Comparison of ENCODE assay signal across 10 mouse cellular contexts in the genomic region with DNA sequence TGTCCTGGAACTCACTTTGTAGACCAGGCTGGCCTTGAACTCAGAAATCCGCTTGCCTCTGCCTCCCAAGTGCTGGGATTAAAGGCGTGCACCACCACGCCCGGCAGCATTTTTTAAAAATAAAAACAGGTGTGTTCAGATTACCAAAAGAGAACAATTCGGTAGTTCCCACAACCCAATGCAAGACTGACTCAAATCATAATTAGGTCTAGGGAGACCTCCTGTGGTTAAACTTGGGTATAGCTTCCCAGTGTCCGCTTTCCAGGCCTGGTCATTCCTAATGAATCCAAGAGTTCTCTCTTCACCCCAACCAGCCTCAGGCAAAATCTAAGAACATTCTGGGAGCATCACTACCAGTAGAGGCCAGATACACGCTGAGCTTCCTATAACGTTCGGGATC. TPM values are rescaled to one million over a fixed set of nuclear protein-coding genes. Genes with fewer than 3 reads are reported as not detected.
DNase-seq lines count a peak whose midpoint lies in the region; ATAC-seq and TF ChIP-seq lines count a peak whose summit lies in the region.
"Had no signal": no experiment of that assay in that cellular context is flagged by ENCODE, and none has a peak within 500 bp of the region (broad histone marks: within the 10 kb centered on the region; RNA-seq: fewer than 3 reads in every experiment).

No protein-coding gene starts in this region.

- peak; percentile 86 for ATAC-seq in megakaryocyte progenitor cell, adult 5-6 weeks (replicated peaks; ENCODE audit: poor library complexity)
- ATAC-seq in stomach, postnatal 0 days (ENCODE audit: low FRiP score, low TSS enrichment), result peak; percentile 65; the same call in 1 of the 2 replicates

- no peak for TF ChIP-seq EP300 in stomach, postnatal 0 days (optimal IDR thresholded peaks at IDR 0.05)

- DNase-seq in heart, adult 18-20 months, result peak; percentile 80 to 86
- DNase-seq in heart, embryonic 10.5 days (ENCODE audit: low spot score), result no peak
- peak; percentile 77 for DNase-seq in R1 (ENCODE audit: low read depth, low spot score)
- peak; percentile 92 for DNase-seq in embryo, embryonic 10.5 days (ENCODE audit: low spot score)
- DNase-seq in heart, postnatal 36 days, result peak; percentile 49 to 72
- peak; percentile 82 for DNase-seq in layer of hippocampus, adult 11-12 months (ENCODE audit: low spot score)
- DNase-seq in stomach, postnatal 0 days (ENCODE audit: low spot score), result peak; percentile 55

- H3K9me3 ChIP-seq in heart, embryonic 10.5 days, result no peaks in the 10 kb centered on the region
- H3K9me3 ChIP-seq in stomach, postnatal 0 days (ENCODE audit: control insufficient read depth, low read length), result no peaks in the 10 kb centered on the region
- H3K9me3 ChIP-seq: hindbrain, embryonic 15.5 days; neural tube, embryonic 13.5 days had no signal

- intact Hi-C loops in heart, postnatal 36 days (cut with DNase I), result loop anchor here (5.0 to 10.0 kb wide), 2 partner anchors 356 to 443 kb away; no protein-coding TSS in a partner anchor

- no peak overlapping the region for H3K27ac ChIP-seq in heart, embryonic 10.5 days
- no peak overlapping the region for H3K27ac ChIP-seq in stomach, postnatal 0 days (replicated peaks)
- H3K27ac ChIP-seq: hindbrain, embryonic 15.5 days; neural tube, embryonic 13.5 days had no signal

- H3K4me2 ChIP-seq in stomach, postnatal 0 days (replicated peaks; ENCODE audit: low read depth), result no peak overlapping the region
- H3K4me2 ChIP-seq: hindbrain, embryonic 15.5 days; neural tube, embryonic 13.5 days had no signal

- no peak overlapping the region for H3K9ac ChIP-seq in stomach, postnatal 0 days (ENCODE audit: low read length)
- H3K9ac ChIP-seq: hindbrain, embryonic 15.5 days; neural tube, embryonic 13.5 days had no signal

- H3K27me3 ChIP-seq in heart, embryonic 10.5 days (ENCODE audit: insufficient read depth, poor library complexity, severe bottlenecking), result no peaks in the 10 kb centered on the region
- no peaks in the 10 kb centered on the region for H3K27me3 ChIP-seq in stomach, postnatal 0 days (ENCODE audit: control insufficient read depth, insufficient read depth, low read length)
- H3K27me3 ChIP-seq: hindbrain, embryonic 15.5 days; neural tube, embryonic 13.5 days had no signal

- H3K4me1 ChIP-seq in heart, embryonic 10.5 days, result no peaks in the 10 kb centered on the region
- 0 out of 2 replicates have a peak, but pooled peaks cover 2% of the 10 kb centered on the region for H3K4me1 ChIP-seq in stomach, postnatal 0 days (replicated peaks; ENCODE audit: control insufficient read depth, insufficient read depth)

- TF ChIP-seq CTCF in stomach, postnatal 0 days (IDR thresholded peaks at IDR 0.05; ENCODE audit: low read depth), result peak; percentile 86

- no peak overlapping the region for H3K4me3 ChIP-seq in heart, embryonic 10.5 days
- H3K4me3 ChIP-seq in stomach, postnatal 0 days (ENCODE audit: low read depth, low read length), result no peak overlapping the region
- H3K4me3 ChIP-seq: hindbrain, embryonic 15.5 days; neural tube, embryonic 13.5 days had no signal

- H3K36me3 ChIP-seq in heart, embryonic 10.5 days, result no peaks in the 10 kb centered on the region
- H3K36me3 ChIP-seq in stomach, postnatal 0 days (ENCODE audit: control insufficient read depth, insufficient read depth, low read length), result no peaks in the 10 kb centered on the region
- H3K36me3 ChIP-seq: hindbrain, embryonic 15.5 days; neural tube, embryonic 13.5 days had no signal

- WGBS in heart, embryonic 10.5 days, result 19% methylated on average over 9 of the region's 9 CpGs
- WGBS in stomach, postnatal 0 days, result 16% methylated on average over 9 of the region's 9 CpGs

RNA-seq across cellular contexts. Expression of a gene that starts 17.0 kb away (rescaled TPM):
- total RNA-seq in heart, adult 18-20 months (2021), result 10 to 100 TPM; 21.4 to 25.5 TPM
- polyA plus RNA-seq in heart, embryonic 10.5 days (2016; fragmentation: Nextera tagmentation; extraction: Ambion mirVana), result 13.0 and 21.5 TPM in 2 replicates
- total RNA-seq in heart, postnatal 36 days (2021), result 10 to 100 TPM; 11.1 to 31.6 TPM
- 6.8 and 8.6 TPM in 2 replicates for total RNA-seq in megakaryocyte progenitor cell, adult 5-6 weeks (2015)
- 5.8 and 6.2 TPM in 2 replicates for total RNA-seq in megakaryocyte progenitor cell, adult 5-6 weeks (2017)
- polyA plus RNA-seq in stomach, postnatal 0 days (2015; fragmentation: Nextera tagmentation; extraction: Ambion mirVana), result 3.9 and 4.0 TPM in 2 replicates
